Mouse (Mus musculus) A20 (cell line): ENCODE measurements around the gene Ccdc84.
A peak's percentile ranks its signal among the peaks of the same experiment; 100 is the strongest.
"Not testable (repeated sequence)": the region's sequence is repeated elsewhere in the genome, so short reads cannot be mapped to it uniquely, and the experiment has no call there.

Source experiments
- DNase-seq: peaks from one replicate; pipeline ENCODE4 v3.0.0-alpha.2; 2011; ENCODE audit warnings: low read depth, low spot score

Gene Ccdc84

GRCm38 (mm10) chr9:44361931-44362330 is 56.4 kb downstream of the Ccdc84 start:
- DNase-seq = not testable (repeated sequence)

GRCm38 (mm10) chr9:44361190-44361917 is 57.0 kb downstream of the Ccdc84 start, which contains the start of gene Vps11:
Gene Vps11, minus strand, starts transcription at chr9:44361670.
- DNase-seq = peak; percentile 98
